Mouse (Mus musculus): ENCODE data around the gene Eef1a1.
"Not testable (repeated sequence)": the region's sequence is repeated elsewhere in the genome, so short reads cannot be mapped to it uniquely, and the experiment has no call there.

The Eef1a1 gene

GRCm38 (mm10) chr9:78508106-78508786, 19.3 kb upstream of the Eef1a1 start:
- no peak for DNase-seq (ENCODE audit: low read depth, low spot score)

DNA sequence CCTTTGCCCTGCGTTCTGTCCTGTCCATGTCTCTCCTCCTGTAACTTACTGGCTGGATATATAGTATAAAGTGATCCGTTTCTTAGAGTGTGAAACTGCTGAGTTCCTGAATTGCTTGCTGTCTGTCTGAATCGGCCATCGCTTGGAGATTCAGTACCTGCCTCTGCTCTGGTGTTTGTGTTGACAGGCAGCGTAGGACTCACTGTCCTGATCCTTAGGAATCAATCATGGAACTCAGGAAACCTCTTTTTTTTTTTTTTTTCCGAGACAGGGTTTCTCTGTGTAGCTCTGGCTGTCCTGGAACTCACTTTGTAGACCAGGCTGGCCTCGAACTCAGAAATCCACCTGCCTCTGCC, 17.7 kb upstream of the Eef1a1 start:
- no peak for DNase-seq (ENCODE audit: low read depth, low spot score)

- no peak for DNase-seq (ENCODE audit: low read depth, low spot score)
Measured at GRCm38 (mm10) chr9:78506002-78506721, 17.2 kb upstream of the Eef1a1 start.

- no peak for DNase-seq (ENCODE audit: low read depth, low spot score)
Measured at GRCm38 (mm10) chr9:78505223-78505622, 16.3 kb upstream of the Eef1a1 start.

GRCm38 (mm10) chr9:78504679-78505078, 15.7 kb upstream of the Eef1a1 start:
- no peak for DNase-seq (ENCODE audit: low read depth, low spot score)

- DNase-seq (ENCODE audit: low read depth, low spot score): no peak
Measured at GRCm38 (mm10) chr9:78504133-78504532, 15.2 kb upstream of the Eef1a1 start.

DNA sequence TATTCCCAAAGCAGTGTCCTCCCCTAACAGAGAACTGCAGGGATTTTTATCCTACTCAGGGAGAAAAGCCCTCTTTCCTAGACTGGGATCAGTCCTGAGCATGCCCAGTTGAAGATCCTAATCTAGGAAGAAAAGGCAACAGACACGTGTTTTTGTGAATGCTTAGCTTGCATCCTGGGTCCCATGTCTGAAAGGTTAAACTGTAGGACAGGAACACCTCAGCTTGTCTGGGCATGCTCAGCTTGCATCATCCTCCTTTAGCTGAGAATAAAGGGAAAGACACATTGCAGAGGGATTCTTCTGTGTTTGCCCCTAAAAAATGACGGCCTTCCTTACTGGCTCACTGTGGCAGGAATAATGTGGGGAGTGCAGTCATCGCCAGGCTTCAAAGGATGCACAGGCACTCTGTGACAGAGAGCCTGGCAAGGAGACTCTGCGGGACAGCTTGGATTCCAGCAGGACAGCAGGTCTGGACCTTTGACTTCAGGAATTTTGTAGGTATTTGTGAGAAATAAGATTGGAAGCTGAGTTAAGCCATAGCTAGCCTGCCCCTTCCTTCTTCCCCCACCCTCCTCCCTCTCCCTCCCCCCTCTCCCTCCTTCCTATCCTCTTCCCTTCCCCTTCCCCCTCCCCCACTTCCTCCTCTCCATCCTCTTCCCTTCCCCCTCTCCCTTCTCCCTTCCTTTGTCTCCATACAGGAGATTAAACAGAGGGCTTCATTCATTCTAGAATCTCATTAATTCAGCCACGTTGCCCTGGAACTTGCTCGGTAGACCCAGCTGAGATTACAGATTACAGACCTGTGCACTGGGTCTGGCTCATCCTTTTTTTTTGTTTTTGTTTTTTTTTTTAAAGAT, 14.5 kb upstream of the Eef1a1 start:
- peak; percentile 26 for DNase-seq (ENCODE audit: low read depth, low spot score)

- DNase-seq (ENCODE audit: low read depth, low spot score): no peak
Measured at GRCm38 (mm10) chr9:78501284-78501683, 12.3 kb upstream of the Eef1a1 start.

GRCm38 (mm10) chr9:78500386-78500785, 11.4 kb upstream of the Eef1a1 start:
- no peak for DNase-seq (ENCODE audit: low read depth, low spot score)

GRCm38 (mm10) chr9:78493171-78493570, 4.2 kb upstream of the Eef1a1 start:
- no peak for DNase-seq (ENCODE audit: low read depth, low spot score)

DNA sequence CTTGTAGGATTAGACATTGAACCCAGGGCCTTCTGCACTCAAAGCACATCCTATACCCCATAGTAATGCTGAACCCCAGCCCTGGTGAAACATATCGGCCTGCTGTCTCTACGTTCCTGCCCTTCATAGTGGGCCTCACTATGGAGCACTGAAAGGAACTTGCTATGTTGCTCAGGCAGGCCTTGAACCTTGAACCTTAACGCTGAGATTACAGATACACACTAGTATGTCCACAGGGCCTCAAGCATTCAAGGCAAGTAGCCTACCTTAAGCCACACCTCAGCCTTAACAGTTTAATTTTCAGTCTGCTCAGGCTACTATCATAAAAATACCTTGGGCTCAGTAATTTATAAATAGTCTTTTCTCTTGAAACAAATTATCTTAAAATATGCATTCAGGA, 3.3 kb upstream of the Eef1a1 start:
- no peak for DNase-seq (ENCODE audit: low read depth, low spot score)

DNA sequence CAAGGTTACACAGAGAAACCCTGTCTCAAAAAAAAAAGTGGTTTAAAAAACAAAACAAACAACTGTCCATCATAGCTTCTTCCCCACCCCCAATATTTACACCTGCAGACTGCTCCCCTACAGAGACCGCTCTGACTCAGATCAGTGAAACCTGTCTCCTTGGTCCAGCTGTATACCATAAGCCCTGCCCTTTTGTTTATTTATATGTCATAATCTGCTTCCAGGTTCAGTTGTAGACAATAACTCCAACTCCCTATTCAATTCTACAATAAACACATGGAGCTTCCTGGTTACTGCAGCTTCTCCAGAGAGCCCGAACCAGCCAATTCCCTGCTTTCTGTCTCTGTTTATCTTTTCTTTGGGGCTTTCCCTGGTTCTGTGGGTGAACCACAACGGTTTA, 2.2 kb upstream of the Eef1a1 start:
- DNase-seq (ENCODE audit: low read depth, low spot score): no peak

GRCm38 (mm10) chr9:78488021-78488420, 930 bp downstream of the Eef1a1 start:
- DNase-seq (ENCODE audit: low read depth, low spot score): not testable (repeated sequence)

DNA sequence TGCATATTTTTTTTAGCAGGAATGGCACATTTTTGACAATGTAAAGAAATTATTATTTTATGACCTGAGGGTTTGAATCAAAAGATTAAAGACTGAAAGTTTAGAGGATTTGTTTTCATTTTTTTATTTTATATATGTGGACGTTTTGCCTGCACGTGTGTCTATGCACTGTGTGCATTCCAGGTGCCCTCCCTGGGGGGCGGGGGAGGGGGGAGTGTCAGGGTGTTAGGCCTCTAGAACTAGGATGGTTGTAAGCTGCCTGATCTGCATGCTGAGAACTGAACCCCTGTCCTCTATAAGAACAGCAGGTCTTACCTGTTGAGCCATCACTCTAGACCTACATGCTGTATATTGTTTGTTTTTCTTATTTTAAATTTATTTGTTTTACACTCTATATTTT, 4.3 kb downstream of the Eef1a1 start:
- no peak for DNase-seq (ENCODE audit: low read depth, low spot score)

DNA sequence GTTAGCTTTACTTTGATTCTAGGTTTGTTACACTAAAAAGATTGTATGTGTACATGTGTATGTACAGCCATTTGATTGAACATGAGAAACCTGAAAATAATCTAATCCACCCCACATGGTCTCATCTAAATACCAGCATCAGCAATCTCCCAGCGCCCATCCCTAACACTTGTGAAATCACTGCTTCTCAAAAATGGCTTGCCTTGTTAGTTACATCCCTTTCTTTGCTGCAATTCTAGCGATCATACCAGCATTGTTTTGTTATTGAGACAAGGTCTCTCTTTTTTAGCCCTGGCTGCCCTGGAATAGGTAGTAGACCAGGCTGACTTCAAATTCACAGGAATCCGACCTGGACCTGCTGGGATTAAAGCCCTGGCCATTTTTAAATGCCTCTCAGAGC, 6.6 kb downstream of the Eef1a1 start:
- no peak for DNase-seq (ENCODE audit: low read depth, low spot score)

GRCm38 (mm10) chr9:78481423-78482331, 7.3 kb downstream of the Eef1a1 start:
- peak; percentile 98 for DNase-seq (ENCODE audit: low read depth, low spot score)

DNA sequence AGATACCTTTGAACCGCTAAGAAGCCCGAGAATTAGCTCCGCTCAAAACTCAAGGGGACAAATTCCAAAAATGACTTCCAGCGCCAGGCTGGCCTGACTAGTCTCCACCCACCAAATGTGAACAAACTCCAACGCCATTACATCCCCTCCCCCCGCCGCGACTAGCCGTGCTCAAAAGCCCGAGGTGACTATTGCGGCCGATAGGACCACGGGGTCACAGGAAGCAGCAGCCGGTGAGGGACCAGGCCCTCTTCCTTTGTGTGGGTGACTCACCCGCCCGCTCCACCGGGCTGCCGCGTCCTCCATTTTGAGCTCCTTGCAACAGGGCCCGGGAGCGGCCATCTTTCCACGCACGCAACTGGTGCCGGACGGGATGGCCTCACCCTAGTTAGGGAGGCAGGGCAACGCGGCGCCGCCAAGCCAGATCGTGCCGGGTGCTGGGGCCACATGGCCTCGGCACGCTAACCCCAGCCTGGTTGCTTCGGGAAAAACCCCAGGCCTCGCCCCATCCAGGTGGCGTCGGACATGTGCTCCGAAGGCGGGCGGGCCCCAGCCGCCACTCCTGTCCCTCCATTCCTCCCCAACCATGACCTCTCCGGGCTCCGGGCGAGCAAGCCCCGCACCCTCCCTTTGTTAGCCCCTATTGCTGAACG, 8.1 kb downstream of the Eef1a1 start:
- DNase-seq (ENCODE audit: low read depth, low spot score): peak; percentile 65

DNA sequence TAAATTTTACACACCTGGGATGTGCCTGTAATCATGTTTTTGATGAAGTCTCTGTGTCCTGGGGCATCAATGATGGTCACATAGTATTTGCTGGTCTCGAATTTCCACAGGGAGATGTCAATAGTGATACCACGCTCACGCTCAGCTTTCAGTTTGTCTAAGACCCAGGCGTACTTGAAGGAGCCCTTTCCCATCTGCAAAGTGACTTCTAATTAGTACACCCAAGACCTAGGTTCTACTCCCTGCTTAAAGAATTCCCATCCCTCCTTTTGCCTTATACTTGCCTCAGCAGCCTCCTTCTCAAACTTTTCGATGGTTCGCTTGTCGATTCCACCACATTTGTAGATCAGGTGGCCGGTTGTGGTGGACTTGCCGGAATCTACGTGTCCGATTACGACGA, 8.7 kb downstream of the Eef1a1 start:
- DNase-seq (ENCODE audit: low read depth, low spot score): not testable (repeated sequence)

DNA sequence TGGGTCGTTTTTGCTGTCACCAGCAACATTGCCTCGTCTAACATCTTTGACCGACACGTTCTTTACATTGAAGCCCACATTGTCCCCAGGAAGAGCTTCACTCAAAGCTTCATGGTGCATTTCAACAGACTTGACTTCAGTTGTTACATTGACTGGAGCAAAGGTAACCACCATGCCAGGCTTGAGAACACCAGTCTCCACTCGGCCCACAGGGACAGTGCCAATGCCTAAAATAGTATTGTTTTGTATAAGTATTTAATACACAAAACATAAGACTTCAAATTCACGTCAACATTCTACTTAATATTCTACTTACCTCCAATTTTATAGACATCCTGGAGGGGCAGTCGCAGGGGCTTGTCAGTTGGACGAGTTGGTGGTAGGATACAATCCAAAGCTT, 9.6 kb downstream of the Eef1a1 start:
- DNase-seq (ENCODE audit: low read depth, low spot score): not testable (repeated sequence)

- DNase-seq (ENCODE audit: low read depth, low spot score): not testable (repeated sequence)
Measured at GRCm38 (mm10) chr9:78478009-78478605, 10.8 kb downstream of the Eef1a1 start.
